ENCODE assay signal across 10 mouse cellular contexts in genomic region chr9:119751507-119751906, GRCm38 (mm10). TPM values are rescaled to one million over a fixed set of nuclear protein-coding genes. Genes with fewer than 3 reads are reported as not detected.
DNase-seq lines count a peak whose midpoint lies in the region; ATAC-seq lines count a peak whose summit lies in the region.
"Had no signal": no experiment of that assay in that cellular context is flagged by ENCODE, and none has a peak within 500 bp of the region (broad histone marks: within the 10 kb centered on the region; RNA-seq: fewer than 3 reads in every experiment).

No protein-coding gene starts in this region.

- no peak overlapping the region for H3K4me2 ChIP-seq in heart, embryonic 11.5 days

- H3K9me3 ChIP-seq in heart, embryonic 11.5 days (replicated peaks; ENCODE audit: control insufficient read depth, low read length), result 0 out of 2 replicates have a peak, but pooled peaks cover 3% of the 10 kb centered on the region

- no peak overlapping the region for H3K9ac ChIP-seq in heart, embryonic 11.5 days (ENCODE audit: low read depth, low read length)

- no peak overlapping the region for H3K27ac ChIP-seq in heart, embryonic 11.5 days (ENCODE audit: low read depth, low read length)

- no peaks in the 10 kb centered on the region for H3K4me1 ChIP-seq in heart, embryonic 11.5 days (ENCODE audit: control insufficient read depth, insufficient read depth, low read length)

- 13% methylated on average over 5 of the region's 5 CpGs for WGBS in heart, embryonic 11.5 days (ENCODE audit: insufficient replicate concordance)

- no peak for ATAC-seq in heart, embryonic 11.5 days (replicated peaks; ENCODE audit: insufficient number of reproducible peaks, low FRiP score, low TSS enrichment)

- no peaks in the 10 kb centered on the region for H3K36me3 ChIP-seq in heart, embryonic 11.5 days (ENCODE audit: control insufficient read depth, insufficient read depth, low read length)

- H3K27me3 ChIP-seq in heart, embryonic 11.5 days (ENCODE audit: control insufficient read depth, insufficient read depth, low read length), result no peaks in the 10 kb centered on the region

- intact Hi-C loops in left cerebral cortex, postnatal 14 days (cut with DNase I), result loop anchor here (2.0 to 5.0 kb wide), 2 partner anchors 105 to 289 kb away; no protein-coding TSS in a partner anchor

- no peak overlapping the region for H3K4me3 ChIP-seq in heart, embryonic 11.5 days (ENCODE audit: low read depth, low read length)
- H3K4me3 ChIP-seq: myocyte had no signal

- DNase-seq in heart, adult 18-20 months, result peak; percentile 22 to 27
- DNase-seq in A20 (ENCODE audit: low read depth, low spot score), result peak; percentile 42
- DNase-seq in WW6 (ENCODE audit: low read depth, low spot score), result peak; percentile 5
- DNase-seq in forelimb bud, embryonic 11.5 days (ENCODE audit: low read depth, low spot score), result peak; percentile 46
- peak; percentile 62 for DNase-seq in left cerebral cortex, postnatal 14 days (ENCODE audit: low spot score in 2 of 2)
- DNase-seq in retina, postnatal 1 day, result peak; percentile 72
- DNase-seq in spleen, postnatal 10 days (ENCODE audit: low spot score in 2 of 2), result no peak

RNA-seq across cellular contexts. Expression of gene Scn10a, which starts 32.4 kb away (rescaled TPM):
- under 1 TPM; 0.67 to 0.75 TPM for total RNA-seq in heart, adult 18-20 months (2021)
- 1.1 and 1.3 TPM in 2 replicates for polyA plus RNA-seq in heart, embryonic 11.5 days (2014; fragmentation: Nextera tagmentation; extraction: Ambion mirVana)
- under 1 TPM; 0.17 to 0.20 TPM for total RNA-seq in left cerebral cortex, postnatal 14 days (2021)
- total RNA-seq: adrenal gland, adult 18-20 months had no signal

Comparison
In these comparisons a context has a peak if more than half of its experiments do, and no peak if none do; other contexts are left out.
1. DNase-seq: peak in heart, adult 18-20 months (2 of 2), A20 (single experiment), WW6 (single experiment), forelimb bud, embryonic 11.5 days (single experiment), left cerebral cortex, postnatal 14 days (2 of 2) and retina, postnatal 1 day (single experiment); none in spleen, postnatal 10 days (0 of 2).